Mouse (Mus musculus) c-Kit-negative CD71-positive TER-119-positive erythroid progenitor cells, embryonic 14.5 days (primary cell): ENCODE data around the gene Pipox.

Source experiments
- DNase-seq: peaks from one replicate; pipeline ENCODE4 v3.0.0-alpha.2; 2013; ENCODE audit warnings: low read depth, low spot score

The Pipox gene

DNA sequence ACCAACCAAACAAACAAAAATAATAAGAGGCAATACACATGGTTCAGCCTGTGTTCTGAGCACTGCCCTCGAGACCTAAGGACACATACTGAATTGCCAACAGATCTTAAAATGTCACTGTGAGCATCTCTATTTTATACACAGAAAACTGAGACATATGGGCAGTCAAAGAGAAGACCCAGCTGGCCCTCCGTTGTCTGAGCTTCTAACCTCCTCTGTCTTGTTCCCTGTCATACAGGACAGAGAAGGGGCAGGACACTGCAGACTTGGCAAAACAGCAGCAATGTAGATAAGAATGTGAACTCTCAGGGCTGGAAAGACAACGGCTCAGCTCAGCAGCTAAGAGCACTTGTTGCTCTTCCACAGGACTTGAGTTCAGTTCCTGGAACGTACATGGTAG is 14.6 kb upstream of the Pipox start:
- no peak for DNase-seq

DNA sequence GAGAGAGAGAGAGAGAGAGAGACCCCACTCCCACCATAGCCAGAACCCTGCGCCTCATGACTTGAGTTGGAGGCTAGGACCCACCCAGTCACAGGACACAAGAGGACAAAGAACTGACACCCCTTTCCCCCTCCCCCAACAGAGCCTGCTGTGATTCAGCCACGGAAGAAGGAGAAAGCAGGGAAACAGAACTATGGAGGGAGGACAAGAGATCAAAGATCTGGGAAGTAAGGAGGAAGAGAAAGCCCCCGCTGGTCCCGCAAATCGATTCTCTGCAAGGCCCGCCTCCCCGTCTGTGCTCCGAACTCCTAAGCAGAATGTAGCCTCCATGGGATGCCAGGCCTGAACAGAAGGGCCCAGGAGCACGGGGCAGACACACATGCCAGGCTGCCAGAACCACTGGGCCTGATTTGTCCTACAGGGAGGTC is 12.9 kb upstream of the Pipox start:
- no peak for DNase-seq

DNA sequence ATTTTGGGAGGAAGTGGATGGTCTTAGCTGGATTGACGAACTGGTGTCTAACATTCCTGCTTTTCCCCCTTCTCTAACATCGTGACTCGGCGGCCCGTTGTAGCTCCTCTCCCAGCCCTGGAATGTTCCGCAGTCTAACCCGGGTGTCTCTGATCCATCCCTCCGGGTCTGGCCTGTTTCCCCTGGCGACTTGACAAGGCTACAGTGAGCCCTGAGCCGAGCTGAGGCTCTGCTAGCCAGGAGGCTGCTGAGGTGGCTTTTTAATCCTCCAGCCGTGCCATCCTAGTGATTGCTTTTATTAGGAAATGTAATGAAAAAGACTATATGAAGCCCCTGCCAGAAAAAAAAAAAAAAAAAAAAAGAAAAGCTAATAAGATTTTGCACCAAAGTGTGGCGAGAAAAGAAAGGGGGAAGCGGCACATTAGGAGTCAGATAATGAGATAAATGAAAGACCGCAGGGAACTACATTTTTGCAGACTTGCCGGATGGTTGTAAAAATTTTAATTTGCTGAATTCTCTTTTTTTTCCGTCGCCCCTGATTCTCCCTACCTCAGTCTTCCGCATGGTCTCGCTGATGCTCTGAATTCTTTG is 12.3 kb upstream of the Pipox start:
- no peak for DNase-seq

DNA sequence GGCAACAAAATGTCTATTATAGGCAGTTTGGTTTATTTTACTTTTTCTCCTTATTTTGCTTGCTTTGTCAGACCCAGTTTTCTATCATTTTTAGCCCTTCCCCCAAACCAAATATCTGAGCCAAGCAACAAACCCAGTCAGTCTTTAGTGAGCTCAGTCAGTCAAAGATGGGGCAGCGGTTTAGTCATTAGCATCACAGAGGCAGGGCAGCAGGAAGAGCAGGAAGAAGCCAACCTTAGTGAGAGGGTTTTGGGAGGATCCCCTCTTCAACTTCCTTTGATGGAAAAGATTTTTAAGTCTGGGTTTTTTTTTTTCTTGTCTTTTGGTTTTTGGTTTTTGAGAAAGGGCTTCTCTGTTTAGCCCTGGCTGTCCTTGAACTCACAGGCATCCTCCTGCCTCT is 10.8 kb upstream of the Pipox start:
- no peak for DNase-seq

DNA sequence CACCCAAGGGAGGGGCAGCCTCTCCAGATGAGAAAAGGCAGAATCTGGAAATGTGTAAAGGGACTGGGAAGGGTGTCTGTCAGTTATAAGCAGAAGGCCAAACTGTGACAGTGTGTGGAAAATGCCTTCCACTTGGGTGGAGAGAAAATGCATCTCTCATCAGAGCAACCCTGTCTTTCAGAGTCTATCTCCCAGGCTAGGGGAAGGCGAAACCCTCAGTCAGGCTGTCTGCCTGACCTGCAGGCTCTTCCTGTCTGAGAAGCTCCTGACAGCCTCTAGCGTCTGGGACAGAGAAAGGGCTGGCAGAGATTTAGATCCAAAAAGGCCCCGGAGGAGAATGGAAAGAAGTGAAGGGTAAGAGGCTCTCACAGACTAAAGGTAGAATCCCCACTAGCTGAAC is 9.9 kb upstream of the Pipox start:
- no peak for DNase-seq

DNA sequence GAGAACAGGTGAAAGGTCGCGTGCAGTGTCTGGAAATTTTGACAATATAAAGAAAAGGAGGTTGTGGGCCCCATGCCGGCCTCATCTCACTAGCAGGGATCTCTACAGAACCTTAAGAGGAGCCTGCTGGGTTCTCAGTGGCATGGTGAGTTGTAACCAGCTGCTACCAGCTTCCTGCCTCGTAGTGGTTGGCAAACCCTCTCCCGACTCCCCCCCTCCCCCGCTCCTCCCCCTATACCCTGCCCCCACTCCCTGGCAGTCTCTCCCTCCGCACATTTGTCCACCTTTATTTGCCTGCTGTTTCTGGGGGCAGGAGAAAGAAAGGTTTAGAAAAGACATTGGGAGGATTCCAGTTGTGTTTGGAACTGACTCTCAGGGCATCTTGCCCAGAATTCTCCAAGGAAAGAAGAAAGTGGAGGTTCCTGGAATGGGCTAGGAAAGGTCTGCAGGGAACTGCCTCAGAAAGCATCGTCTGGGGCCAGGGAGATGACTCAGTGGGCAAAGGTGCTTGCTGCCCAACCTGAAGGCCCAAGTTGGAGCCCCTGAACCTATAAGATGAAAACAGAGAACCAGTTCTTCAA is 8.0 kb upstream of the Pipox start:
- no peak for DNase-seq

DNA sequence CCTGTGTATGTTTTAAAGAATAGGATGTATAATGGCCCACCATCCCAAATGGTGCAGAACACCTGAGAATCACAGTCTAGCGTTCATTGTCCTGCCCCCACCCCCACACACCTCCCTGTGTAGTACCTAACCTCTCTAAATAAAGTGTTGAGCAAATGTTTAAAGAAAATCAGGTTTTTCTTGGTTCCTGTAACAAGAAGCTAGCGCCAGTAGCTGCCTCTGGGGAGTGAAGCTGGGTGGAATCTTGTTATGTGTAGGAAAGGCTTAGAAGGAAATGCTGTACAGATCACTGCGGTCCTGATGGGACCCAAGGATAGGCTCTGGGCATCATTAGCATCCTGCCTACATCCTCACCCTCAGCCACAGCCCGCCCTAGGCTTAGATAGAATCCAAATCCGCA is 7.5 kb upstream of the Pipox start:
- DNase-seq = no peak

DNA sequence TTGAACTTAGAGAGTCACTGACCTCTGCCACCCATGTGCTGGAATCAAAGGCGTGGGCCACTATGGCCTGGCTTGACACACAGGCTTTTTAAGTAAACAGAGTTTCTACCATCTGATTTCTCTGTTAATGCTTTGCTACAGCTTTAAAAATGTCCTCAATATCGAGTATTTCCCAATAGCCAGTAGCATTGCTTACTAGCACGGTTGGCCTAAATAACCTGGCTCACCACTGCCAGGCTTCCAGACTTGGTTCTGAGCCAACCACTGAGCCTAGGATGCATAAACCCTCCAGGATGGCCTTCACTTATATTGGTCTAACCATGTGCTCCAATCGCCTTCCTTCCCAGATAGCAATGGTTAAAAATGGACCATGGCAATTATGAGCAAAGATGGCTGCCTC is 6.8 kb upstream of the Pipox start:
- no peak for DNase-seq

DNA sequence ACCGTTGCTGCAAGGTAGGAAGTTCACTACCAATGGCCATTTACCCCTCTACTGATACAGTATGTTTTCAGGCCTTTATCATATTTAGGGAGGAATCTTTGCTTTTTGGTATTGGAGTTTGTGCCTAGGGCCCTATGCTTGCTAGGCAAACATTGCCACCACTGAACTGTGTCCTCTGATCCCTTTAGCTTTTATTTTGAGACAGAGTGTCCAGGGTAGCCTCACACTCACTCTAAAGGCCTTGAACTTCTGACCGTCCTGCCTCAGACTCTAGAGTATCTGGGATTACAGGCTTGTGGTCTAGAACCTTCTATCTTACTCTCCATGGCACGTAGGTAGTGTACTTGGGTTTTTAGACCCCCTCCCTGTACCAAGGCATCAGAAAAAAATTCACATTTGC is 6.3 kb upstream of the Pipox start:
- DNase-seq = no peak

DNA sequence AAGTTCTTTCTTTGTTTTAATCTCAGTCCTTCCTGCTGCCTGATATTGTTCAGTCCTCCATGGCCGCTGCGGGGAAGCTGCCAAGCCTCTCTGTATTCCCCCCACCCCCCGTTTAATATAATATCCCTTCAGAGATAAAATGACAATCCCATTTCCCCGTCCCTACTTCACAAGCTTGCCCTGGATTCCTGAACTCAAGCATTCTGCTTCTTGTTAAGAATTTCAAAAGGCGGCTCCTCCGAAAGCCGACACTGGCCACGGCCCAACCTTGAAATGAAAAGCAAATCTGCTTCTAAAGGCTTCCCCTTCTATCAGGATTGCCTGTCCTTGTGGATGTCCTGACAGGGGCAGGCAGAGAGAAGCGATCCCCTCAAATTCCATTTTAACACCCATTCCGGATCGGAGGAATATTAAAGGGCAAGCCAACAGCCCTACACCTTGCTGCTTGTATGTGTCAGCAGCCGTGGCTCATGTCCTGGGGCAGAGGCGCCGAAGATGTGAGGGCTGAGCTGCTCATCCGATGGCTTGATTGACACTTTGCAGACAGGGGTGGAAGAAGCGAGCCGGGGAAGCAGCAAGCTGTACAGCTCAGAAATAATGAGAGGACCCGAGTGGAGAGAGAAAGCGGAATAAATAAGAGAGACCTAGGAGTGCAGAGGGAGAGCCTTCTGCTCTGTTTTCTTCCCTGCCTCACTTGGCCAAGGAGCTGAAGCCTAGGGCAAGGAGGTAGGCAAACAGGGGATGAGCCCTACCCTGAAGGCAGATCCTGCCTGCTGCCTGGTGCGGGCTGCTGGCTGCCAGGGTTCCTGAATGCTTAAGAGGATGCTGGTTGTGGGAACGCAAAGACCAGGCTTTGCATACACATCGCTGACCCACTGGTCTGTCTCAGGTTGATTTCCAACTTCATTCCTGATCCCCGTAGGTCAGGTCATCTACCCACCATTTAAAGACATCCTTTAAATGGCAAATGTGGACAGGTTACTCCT is 3.2 kb upstream of the Pipox start:
- DNase-seq = no peak

DNA sequence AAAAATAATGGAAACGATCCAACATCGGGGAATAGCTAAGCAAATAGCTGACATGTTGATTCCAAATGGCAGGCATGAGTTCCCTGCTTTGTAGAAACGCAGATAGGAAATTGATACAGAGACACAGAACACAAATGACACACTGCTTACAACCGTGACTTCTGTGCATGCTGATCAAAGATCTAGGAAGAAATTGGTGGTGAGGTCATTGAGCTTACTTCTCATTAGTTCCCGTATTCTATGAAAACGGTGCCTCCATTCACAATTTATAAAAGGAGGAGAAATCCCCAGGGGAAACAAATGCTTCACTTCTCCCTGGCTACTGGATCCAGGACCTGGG is 2.6 kb upstream of the Pipox start:
- no peak for DNase-seq

DNA sequence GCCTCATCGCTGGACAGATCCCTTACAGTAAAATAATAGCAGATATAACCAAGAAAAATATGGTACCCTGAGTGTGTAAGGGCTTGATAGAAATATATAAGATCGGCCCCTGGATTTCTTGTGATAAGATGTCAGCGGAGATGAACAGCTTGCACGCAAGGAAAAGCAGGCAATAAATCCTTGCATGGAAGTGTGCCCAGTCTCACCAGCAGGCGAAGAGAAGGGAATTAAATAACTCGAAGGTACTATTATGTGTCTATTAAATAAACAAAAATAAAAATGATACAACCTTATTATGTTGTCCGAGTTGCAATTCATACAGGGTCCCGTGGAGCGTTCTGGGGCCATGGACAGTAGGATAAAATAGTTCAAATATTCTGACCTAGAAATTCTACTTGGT is 2.1 kb upstream of the Pipox start:
- no peak for DNase-seq

DNA sequence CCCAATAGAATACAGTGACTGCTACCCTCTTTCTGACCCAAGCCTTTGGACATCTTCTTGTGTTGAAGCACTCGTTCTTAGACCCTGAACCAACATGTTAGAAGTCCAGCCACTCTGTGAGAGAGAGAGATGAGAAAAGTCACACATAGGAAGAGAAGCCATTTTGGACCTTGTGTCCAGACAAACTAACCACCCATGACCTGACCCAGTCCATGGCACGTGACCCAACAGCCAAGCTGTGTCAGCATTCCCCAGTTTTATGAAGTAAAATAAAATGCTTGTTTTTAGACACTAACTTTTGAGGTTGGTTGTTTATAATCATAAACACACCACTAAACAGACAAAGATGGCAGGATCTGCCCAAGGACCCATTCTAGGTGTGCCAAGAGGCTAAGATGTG is 1.1 kb upstream of the Pipox start:
- no peak for DNase-seq

DNA sequence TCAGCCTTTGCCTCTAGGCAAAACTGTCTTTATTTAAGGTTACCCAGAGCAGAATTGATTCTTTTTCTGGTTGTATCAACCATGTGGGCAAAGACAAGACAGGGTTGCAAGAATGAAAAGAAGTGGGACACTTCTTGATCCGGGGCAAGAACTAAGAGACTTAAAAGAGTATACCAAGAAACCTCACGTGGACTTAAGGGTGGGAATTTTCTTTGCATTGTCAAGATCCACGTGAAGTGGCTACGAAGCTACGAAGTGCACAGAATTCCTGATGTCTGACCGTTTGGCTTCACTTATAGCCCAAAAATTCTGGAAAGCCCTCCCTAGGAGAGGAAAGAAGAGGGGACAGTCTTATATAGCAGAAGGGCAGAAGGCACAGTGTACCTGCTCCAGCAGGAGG is 613 bp downstream of the Pipox start:
- no peak for DNase-seq

DNA sequence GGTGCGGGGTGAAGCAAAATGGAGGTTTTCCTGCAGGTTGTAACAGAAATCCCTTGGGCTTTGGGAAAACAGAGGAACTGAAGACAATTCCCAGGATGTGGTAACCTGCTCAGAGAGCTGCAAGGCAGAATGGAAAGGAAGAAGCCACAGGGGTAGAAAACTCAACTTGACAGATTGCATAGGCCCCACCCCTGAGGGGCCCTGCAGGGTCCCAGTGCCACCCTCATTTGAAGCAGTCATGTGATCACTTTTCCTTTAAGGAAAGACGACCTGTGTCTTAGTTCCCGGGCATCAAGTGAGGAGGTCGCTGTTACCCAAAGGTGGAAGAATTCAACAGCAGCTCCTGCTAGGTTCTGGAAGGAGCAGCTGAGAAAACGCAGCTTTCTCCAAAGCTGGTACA is 1.0 kb downstream of the Pipox start:
- DNase-seq = no peak

DNA sequence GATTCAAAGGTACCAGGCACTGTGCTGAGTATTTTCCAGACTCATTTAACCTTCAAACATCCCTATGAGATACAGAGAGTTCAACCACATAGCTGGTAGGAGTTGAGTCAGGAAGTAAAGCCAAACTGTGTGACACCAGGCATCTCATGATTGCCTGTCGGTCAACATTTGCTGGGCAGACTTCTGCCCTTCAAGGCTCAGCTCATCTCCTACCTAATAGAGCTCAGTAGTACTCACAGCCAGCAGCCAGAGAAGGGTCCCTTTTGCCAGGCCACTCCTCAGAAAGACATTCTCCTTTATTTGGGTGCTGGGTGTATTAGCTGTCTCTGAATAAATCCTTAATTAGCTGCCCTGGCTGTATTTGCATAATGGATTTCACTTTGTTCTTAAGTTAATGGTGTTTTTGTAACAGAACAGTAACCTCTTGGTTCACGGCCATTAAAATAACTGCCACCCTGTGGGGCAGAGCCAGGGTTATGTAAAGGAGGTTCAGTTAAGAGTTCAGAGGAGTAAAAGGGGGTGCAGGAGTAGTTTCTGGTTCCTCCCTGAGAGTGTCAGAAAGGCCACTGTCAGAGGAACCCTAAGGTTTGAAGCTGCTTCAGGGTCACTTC is 3.1 kb downstream of the Pipox start:
- no peak for DNase-seq

DNA sequence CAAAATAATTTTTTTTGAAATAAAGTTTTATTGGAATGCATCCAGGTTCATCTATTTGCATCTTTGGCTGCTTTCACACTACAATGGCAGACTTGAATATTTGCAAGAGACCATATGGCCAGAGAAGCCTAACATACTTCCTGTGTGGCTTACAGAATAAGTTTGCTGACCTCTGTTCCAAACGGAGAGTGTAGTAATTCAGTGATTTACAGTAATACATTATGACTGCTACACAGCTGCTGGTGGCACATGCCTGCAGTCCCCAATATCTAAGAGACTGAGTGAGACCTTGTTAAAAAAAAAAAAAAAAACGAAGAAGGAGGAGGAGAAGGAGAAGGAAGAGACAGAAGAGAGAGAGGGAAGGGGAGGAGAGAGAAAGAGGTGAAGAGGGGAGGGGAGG is 4.4 kb downstream of the Pipox start:
- no peak for DNase-seq

DNA sequence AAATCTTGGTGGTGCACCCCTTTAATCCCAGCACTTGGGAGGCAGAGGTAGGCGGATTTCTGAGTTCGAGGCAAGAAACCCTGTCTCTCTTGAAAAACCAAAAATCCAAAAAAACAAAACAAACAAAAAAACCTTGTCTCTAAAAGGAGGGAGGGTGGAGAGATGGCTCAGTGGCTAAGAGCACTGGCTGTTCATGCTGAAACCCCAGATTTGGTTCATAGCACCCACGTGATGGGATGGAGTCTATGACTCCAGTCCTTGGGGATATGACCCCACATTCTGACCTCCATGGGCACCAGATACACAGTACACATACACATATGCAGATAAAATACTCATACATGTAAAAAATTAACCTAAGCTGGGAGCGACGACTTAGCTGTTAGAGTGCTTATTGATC is 5.0 kb downstream of the Pipox start:
- DNase-seq = no peak

DNA sequence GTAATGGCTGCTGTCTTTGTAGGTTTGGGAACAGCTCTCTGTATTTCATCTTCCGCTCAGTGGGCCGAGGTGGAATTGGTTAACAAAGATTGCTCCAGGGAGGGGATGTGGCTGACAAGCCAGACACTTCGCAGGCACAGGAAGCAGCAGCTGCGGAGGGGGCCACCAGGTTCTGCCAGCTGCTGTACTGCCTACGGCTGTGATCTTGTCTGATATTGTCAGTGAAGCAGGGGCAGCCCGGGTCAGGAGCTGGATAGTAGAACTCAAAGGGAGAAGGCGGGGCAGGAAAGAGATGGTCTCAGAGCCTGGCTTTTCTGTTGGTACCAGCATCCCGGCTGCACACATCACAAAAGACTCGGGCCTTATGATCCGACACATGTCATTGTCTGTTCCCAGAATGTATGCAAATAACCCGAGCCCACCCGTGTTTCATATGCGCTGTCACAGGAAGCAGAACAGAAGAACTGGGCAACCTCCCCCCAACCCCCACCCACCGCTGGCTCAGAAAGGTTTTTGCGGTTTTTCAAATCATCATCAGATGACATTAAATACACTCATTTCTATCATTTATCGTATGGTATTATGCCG is 6.4 kb downstream of the Pipox start:
- no peak for DNase-seq

DNA sequence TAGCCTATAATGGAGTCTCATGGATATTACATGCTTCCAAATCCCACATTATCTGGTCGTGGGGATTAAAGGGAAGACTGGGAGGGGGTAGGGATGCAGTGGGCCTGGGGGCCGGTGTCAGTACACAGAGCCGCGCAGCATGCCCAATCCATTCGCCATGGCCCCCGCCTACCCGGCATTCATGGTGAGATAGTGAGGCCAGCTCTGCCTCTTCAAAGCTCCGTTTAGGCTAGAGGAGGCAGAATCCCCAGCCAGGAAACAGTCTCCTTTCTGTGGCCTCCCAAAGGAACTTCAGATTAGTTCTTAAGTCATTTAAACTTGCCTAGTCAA is 8.7 kb downstream of the Pipox start:
- DNase-seq = no peak

DNA sequence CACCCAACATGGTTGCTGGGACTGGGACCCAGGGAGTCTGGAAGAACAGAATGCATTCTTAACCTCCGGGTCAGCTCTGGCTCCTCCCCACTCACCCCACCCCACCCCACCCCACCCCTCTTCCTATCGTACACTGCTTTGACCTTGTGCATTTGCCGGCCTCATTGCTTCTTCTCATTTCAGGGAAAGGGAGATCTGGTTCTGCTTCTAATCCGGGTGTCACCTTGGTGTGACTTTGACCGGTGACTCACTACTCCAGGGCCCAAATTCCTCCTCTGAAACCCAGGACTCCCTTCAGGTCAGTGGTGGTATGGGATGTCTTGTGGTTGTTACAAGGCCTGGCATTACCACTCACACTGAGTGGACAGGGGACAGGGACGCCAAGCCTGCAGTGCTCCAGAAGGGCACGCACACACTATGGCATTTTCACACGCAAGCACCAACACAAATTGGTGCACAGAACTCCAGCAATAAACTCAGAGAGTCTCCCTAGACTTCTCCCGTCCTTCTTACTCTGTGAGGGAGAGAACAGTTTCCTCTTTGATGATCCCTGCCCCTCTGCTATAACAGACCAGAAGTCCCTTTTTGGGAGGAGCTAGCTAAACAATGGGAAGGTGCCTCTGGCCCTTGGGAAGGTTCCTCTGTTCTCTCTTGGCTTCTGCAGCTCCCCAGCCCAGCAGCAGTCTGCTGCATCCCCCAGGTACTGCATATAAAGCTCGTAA is 9.2 kb downstream of the Pipox start:
- DNase-seq = no peak

DNA sequence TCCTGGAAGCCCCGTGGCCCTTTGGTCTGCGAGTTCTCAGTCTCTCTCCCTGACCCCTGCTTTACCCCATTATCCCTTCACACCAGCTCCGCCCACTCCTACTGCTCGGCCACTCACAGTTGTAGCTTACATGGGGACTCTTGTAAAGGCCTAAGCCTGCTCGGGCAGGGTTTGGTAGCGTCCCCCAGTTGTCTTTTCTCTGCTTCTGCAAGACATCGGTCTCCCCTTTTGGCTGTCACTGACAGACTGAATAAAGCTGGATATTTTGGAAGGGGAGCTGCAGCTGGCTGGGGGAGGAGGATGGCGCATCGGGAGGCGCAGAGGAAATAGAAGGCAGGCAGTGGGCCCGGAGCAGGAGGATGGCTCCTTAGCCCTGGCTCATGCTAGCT is 17.1 kb downstream of the Pipox start:
- DNase-seq = no peak
